Mouse (Mus musculus) erythroid progenitor cell, adult 5-6 weeks (primary cell): ENCODE results near the gene Wdr63. TPM values are rescaled to one million over a fixed set of nuclear protein-coding genes. Genes with fewer than 3 reads are reported as not detected.

Experiments used
- total RNA-seq, 2 experiments: library from RNA; stranded (forward) in 1 of 2; stranded (reverse) in 1 of 2; fragments of 150-400 nt in 1 of 2; fragments of 186-747, 209-891 nt in 1 of 2; gene quantifications; 2 replicates each; pipeline versions ENCODE4 v1.2.3 to v1.2.4; 2015 to 2017; ENCODE audit warnings: low replicate concordance in 2 of 2

Gene Wdr63
- total RNA-seq, 2 experiments from 2014 or later: not detected

Other genes starting within 250 kb of the Wdr63 start
- 13.4 and 31.7 TPM in 2 replicates for gene Bcl10, start 185.3 kb downstream of the Wdr63 start, total RNA-seq (2015; ENCODE audit: low replicate concordance)
- 9.5 and 26.3 TPM in 2 replicates for gene Bcl10, start 185.3 kb downstream of the Wdr63 start, total RNA-seq (2017; ENCODE audit: low replicate concordance)
- 27.0 and 27.7 TPM in 2 replicates for gene 2410004B18Rik, start 170.1 kb downstream of the Wdr63 start, total RNA-seq (2015; ENCODE audit: low replicate concordance)
- gene 2410004B18Rik, start 170.1 kb downstream of the Wdr63 start, total RNA-seq (2017; ENCODE audit: low replicate concordance): 11.3 and 14.4 TPM in 2 replicates
- gene Syde2, start 120.3 kb downstream of the Wdr63 start, total RNA-seq (2015; ENCODE audit: low replicate concordance): not detected in 2 replicates
- gene Syde2, start 120.3 kb downstream of the Wdr63 start, total RNA-seq (2017; ENCODE audit: low replicate concordance): 0.39 TPM in 1 of 2 replicates, not detected in the other
- not detected in 2 replicates for gene Mcoln3, start 9.3 kb upstream of the Wdr63 start, total RNA-seq (2015; ENCODE audit: low replicate concordance)
- not detected in 2 replicates for gene Mcoln3, start 9.3 kb upstream of the Wdr63 start, total RNA-seq (2017; ENCODE audit: low replicate concordance)
- 1.4 TPM in 1 of 2 replicates, not detected in the other for gene Mcoln2, start 41.7 kb upstream of the Wdr63 start, total RNA-seq (2015; ENCODE audit: low replicate concordance)
- 1.9 and 6.5 TPM in 2 replicates for gene Mcoln2, start 41.7 kb upstream of the Wdr63 start, total RNA-seq (2017; ENCODE audit: low replicate concordance)
- gene Lpar3, start 112.8 kb upstream of the Wdr63 start, total RNA-seq (2015; ENCODE audit: low replicate concordance): not detected in 2 replicates
- gene Lpar3, start 112.8 kb upstream of the Wdr63 start, total RNA-seq (2017; ENCODE audit: low replicate concordance): not detected in 2 replicates